Mouse (Mus musculus): Measurements from ENCODE around the gene Slc9a5.

GRCm38 (mm10) chr8:105313622-105314402 lies 34.8 kb upstream of the Slc9a5 start:
- TF ChIP-seq POLR2A (IDR thresholded peaks at IDR 0.05; ENCODE audit: borderline replicate concordance, control insufficient read depth, low read depth, low read length): no peak
- TF ChIP-seq CTCF (IDR thresholded peaks at IDR 0.05; ENCODE audit: control insufficient read depth, insufficient read depth, low read length): no peak
